Mouse (Mus musculus): ENCODE results near the gene Acy3.

GRCm38 (mm10) chr19:3942986-3943735 lies 43.2 kb upstream of the Acy3 start:
- no peak for TF ChIP-seq CTCF (IDR thresholded peaks at IDR 0.05 in 2 of 3, conservative IDR thresholded peaks at IDR 0.05 in 1 of 3; ENCODE audit: control insufficient read depth in 1 of 3, insufficient read depth in 1 of 3, low read depth in 2 of 3, low read length in 3 of 3, poor library complexity in 1 of 3, severe bottlenecking in 1 of 3)
- TF ChIP-seq CHD1 (IDR thresholded peaks at IDR 0.05; ENCODE audit: low read depth, low read length): no peak
- TF ChIP-seq TCF12 (IDR thresholded peaks at IDR 0.05; ENCODE audit: low read depth, low read length): no peak
- TF ChIP-seq MAX (IDR thresholded peaks at IDR 0.05; ENCODE audit: low read length): peak; percentile 74; the same call in 1 of the 2 replicates
- no peak for TF ChIP-seq RCOR1 (IDR thresholded peaks at IDR 0.05; ENCODE audit: low read depth, low read length)
- no peak for TF ChIP-seq USF2 (IDR thresholded peaks at IDR 0.05; ENCODE audit: borderline replicate concordance in 1 of 2, insufficient read depth in 1 of 2, low read depth in 1 of 2, low read length in 2 of 2)
- TF ChIP-seq E2F4 (IDR thresholded peaks at IDR 0.05; ENCODE audit: borderline replicate concordance, low read depth, low read length): no peak
- TF ChIP-seq SMC3 (IDR thresholded peaks at IDR 0.05; ENCODE audit: low read depth, low read length): peak; percentile 33
- no peak for TF ChIP-seq EP300 (IDR thresholded peaks at IDR 0.05; ENCODE audit: low read depth in 1 of 2, low read length in 2 of 2)
- no peak for TF ChIP-seq RAD21 (IDR thresholded peaks at IDR 0.05; ENCODE audit: low read depth, low read length)
- no peak for TF ChIP-seq ZKSCAN1 (IDR thresholded peaks at IDR 0.05; ENCODE audit: low read depth, low read length)

Measured in MEL (cell line).